ENCODE assay signal across 28 mouse cellular contexts in genomic region chr5:96618008-96618407, GRCm38 (mm10).
DNase-seq lines count a peak whose midpoint lies in the region; ATAC-seq lines count a peak whose summit lies in the region.
"Had no signal": no experiment of that assay in that cellular context is flagged by ENCODE, and none has a peak within 500 bp of the region (broad histone marks: within the 10 kb centered on the region; RNA-seq: fewer than 3 reads in every experiment).

No protein-coding gene starts in this region.

- H3K4me1 ChIP-seq in heart, embryonic 13.5 days: peaks cover 64% of the 10 kb centered on the region
- H3K4me1 ChIP-seq in heart, embryonic 11.5 days (ENCODE audit: control insufficient read depth, insufficient read depth, low read length): peaks cover 32% of the 10 kb centered on the region
- 0 out of 2 replicates have a peak, but pooled peaks cover 3% of the 10 kb centered on the region for H3K4me1 ChIP-seq in kidney, embryonic 16.5 days (ENCODE audit: insufficient read depth, low read length)
- H3K4me1 ChIP-seq: forebrain, embryonic 12.5 days had no signal

- no peaks in the 10 kb centered on the region for H3K9me3 ChIP-seq in heart, embryonic 13.5 days
- no peaks in the 10 kb centered on the region for H3K9me3 ChIP-seq in heart, embryonic 11.5 days (replicated peaks; ENCODE audit: control insufficient read depth, low read length)
- no peaks in the 10 kb centered on the region for H3K9me3 ChIP-seq in kidney, embryonic 16.5 days (ENCODE audit: low read length)
- H3K9me3 ChIP-seq: embryonic facial prominence, embryonic 10.5 days; embryonic facial prominence, embryonic 13.5 days; forebrain, embryonic 12.5 days; forebrain, embryonic 15.5 days; G1E had no signal

- H3K4me3 ChIP-seq in heart, embryonic 13.5 days: no peak overlapping the region
- no peak overlapping the region for H3K4me3 ChIP-seq in heart, embryonic 11.5 days (ENCODE audit: low read depth, low read length)
- H3K4me3 ChIP-seq in kidney, embryonic 16.5 days (ENCODE audit: low read length): no peak overlapping the region
- H3K4me3 ChIP-seq: embryonic facial prominence, embryonic 10.5 days; embryonic facial prominence, embryonic 13.5 days; erythroblast, embryonic 14.5 days; forebrain, embryonic 12.5 days; forebrain, embryonic 15.5 days; gastrocnemius, adult 2 months had no signal

- H3K9ac ChIP-seq in heart, embryonic 13.5 days: no peak overlapping the region
- H3K9ac ChIP-seq in heart, embryonic 11.5 days (ENCODE audit: low read depth, low read length): no peak overlapping the region
- H3K9ac ChIP-seq in kidney, embryonic 16.5 days (replicated peaks; ENCODE audit: low read length): no peak overlapping the region
- H3K9ac ChIP-seq: embryonic facial prominence, embryonic 13.5 days; forebrain, embryonic 12.5 days; forebrain, embryonic 15.5 days; hindbrain, embryonic 14.5 days had no signal

- peak; percentile 76 for ATAC-seq in frontal cortex, adult (ENCODE audit: low TSS enrichment)
- ATAC-seq in heart, embryonic 13.5 days (ENCODE audit: extremely low read depth, insufficient number of reproducible peaks, low FRiP score, low TSS enrichment): no peak
- ATAC-seq in heart, embryonic 11.5 days (replicated peaks; ENCODE audit: insufficient number of reproducible peaks, low FRiP score, low TSS enrichment): no peak
- ATAC-seq in kidney, embryonic 16.5 days (ENCODE audit: low FRiP score, low TSS enrichment): no peak
- ATAC-seq: forebrain, embryonic 15.5 days; hindbrain, postnatal 0 days; inflammation-experienced regulatory T-cells, adult 6 months had no signal

- peak overlapping the region; percentile 54 for H3K27ac ChIP-seq in heart, embryonic 13.5 days (replicated peaks)
- no peak overlapping the region; the same call in 1 of the 2 replicates for H3K27ac ChIP-seq in heart, embryonic 11.5 days (ENCODE audit: low read depth, low read length)
- no peak overlapping the region for H3K27ac ChIP-seq in kidney, embryonic 16.5 days (ENCODE audit: low read length)
- H3K27ac ChIP-seq: embryonic facial prominence, embryonic 10.5 days; forebrain, embryonic 12.5 days; forebrain, embryonic 15.5 days; gastrocnemius, adult 2 months; hindbrain, embryonic 14.5 days; hindbrain, postnatal 0 days had no signal

- H3K4me2 ChIP-seq in heart, embryonic 13.5 days: no peak overlapping the region
- H3K4me2 ChIP-seq in heart, embryonic 11.5 days: no peak overlapping the region
- H3K4me2 ChIP-seq in kidney, embryonic 16.5 days (replicated peaks; ENCODE audit: low read depth, low read length): no peak overlapping the region
- H3K4me2 ChIP-seq: embryonic facial prominence, embryonic 13.5 days; forebrain, embryonic 12.5 days; forebrain, embryonic 15.5 days; hindbrain, embryonic 14.5 days had no signal

- DNase-seq in frontal cortex, postnatal 14 days (ENCODE audit: low spot score in 2 of 2): no peak
- peak; percentile 22 for DNase-seq in 3T3-L1 (ENCODE audit: low read depth, low spot score)
- DNase-seq: adrenal gland, adult 2 months; adrenal gland, postnatal 14 days; B cell, adult 2 months; cerebellum, adult 11-12 months; cerebellum, adult 8-10 months; cerebellum, postnatal 10 days; cerebellum, postnatal 36 days; embryo, embryonic 11 days; gastrocnemius, adult 2 months; gastrocnemius, postnatal 14 days; heart, postnatal 36 days; kidney, adult 18-20 months had no signal

- no peaks in the 10 kb centered on the region for H3K27me3 ChIP-seq in heart, embryonic 13.5 days (replicated peaks)
- H3K27me3 ChIP-seq in heart, embryonic 11.5 days (ENCODE audit: control insufficient read depth, insufficient read depth, low read length): no peaks in the 10 kb centered on the region
- H3K27me3 ChIP-seq in kidney, embryonic 16.5 days (ENCODE audit: insufficient read depth, low read length): no peaks in the 10 kb centered on the region
- H3K27me3 ChIP-seq: CH12.LX; embryonic facial prominence, embryonic 13.5 days; forebrain, embryonic 12.5 days; forebrain, embryonic 15.5 days had no signal

- H3K36me3 ChIP-seq in heart, embryonic 13.5 days: peaks cover 6% of the 10 kb centered on the region
- H3K36me3 ChIP-seq in heart, embryonic 11.5 days (ENCODE audit: control insufficient read depth, insufficient read depth, low read length): no peaks in the 10 kb centered on the region; the same call in 1 of the 2 replicates
- peaks cover 13% of the 10 kb centered on the region; the same call in 1 of the 2 replicates for H3K36me3 ChIP-seq in kidney, embryonic 16.5 days (ENCODE audit: insufficient read depth, low read length)
- H3K36me3 ChIP-seq: forebrain, embryonic 12.5 days; forebrain, embryonic 15.5 days; G1E had no signal

- 40% methylated on average over 2 of the region's 2 CpGs for WGBS in heart, embryonic 13.5 days
- 54% methylated on average over 2 of the region's 2 CpGs for WGBS in heart, embryonic 11.5 days (ENCODE audit: insufficient replicate concordance)
- 72% methylated on average over 2 of the region's 2 CpGs for WGBS in kidney, embryonic 16.5 days
